Mouse (Mus musculus) embryonic facial prominence, embryonic 12.5 days (tissue): ENCODE results near the gene Slc34a2. TPM values are rescaled to one million over a fixed set of nuclear protein-coding genes. Genes with fewer than 3 reads are reported as not detected.

ENCODE experiments used
- ATAC-seq: fragments of 200-750 bp; cut with Nextera tagmentation; 2 replicates; pipeline ENCODE4 v1.8.0; 2017; ENCODE audit not compliant: insufficient number of reproducible peaks, insufficient read depth, low FRiP score, low TSS enrichment
- H3K27ac ChIP-seq: fragments of 300-500 bp; sonication (generic); 2 replicates; pipeline ENCODE4 v1.5.1; 2016; ENCODE audit warnings: mild to moderate bottlenecking
- H3K27me3 ChIP-seq: fragments of 300-500 bp; sonication (generic); 2 replicates; pipeline ENCODE4 v1.6.1; 2016; ENCODE audit warnings: mild to moderate bottlenecking, moderate library complexity
- H3K36me3 ChIP-seq: fragments of 300-500 bp; sonication (generic); 2 replicates; pipeline ENCODE4 v1.6.1; 2016; ENCODE audit warnings: mild to moderate bottlenecking
- H3K4me1 ChIP-seq: fragments of 300-500 bp; sonication (generic); 2 replicates; pipeline ENCODE4 v1.6.1; 2016
- H3K4me2 ChIP-seq: fragments of 300-500 bp; sonication (generic); replicated peaks from 2 replicates; pipeline ENCODE4 v1.6.1; 2016; ENCODE audit warnings: mild to moderate bottlenecking, moderate library complexity
- H3K4me3 ChIP-seq: fragments of 300-500 bp; sonication (generic); 2 replicates; pipeline ENCODE4 v1.5.1; 2016; ENCODE audit warnings: mild to moderate bottlenecking
- H3K9ac ChIP-seq: fragments of 300-500 bp; sonication (generic); 2 replicates; pipeline ENCODE4 v1.6.1; 2016; ENCODE audit warnings: mild to moderate bottlenecking, moderate library complexity
- H3K9me3 ChIP-seq: fragments of 300-500 bp; sonication (generic); 2 replicates; pipeline ENCODE4 v1.6.1; 2016; ENCODE audit warnings: mild to moderate bottlenecking, moderate library complexity
- WGBS: fragments of 180-500 bp; shearing (Covaris S2); methylation state at CpG from one replicate; pipeline ENCODE4 v1.1.7; 2016; 5-methylcytosine and 5-hydroxymethylcytosine counted together
- polyA plus RNA-seq: library from polyadenylated mRNA; unstranded; fragments of >200 nt; fragmentation: Nextera tagmentation; extraction: Ambion mirVana; gene quantifications from 2 replicates; pipeline ENCODE4 v1.2.1, GENCODE M21; 2016

The Slc34a2 gene
- polyA plus RNA-seq, 1 experiment from 2014 or later: 0.05 TPM

GRCm38 (mm10) chr5:53002599-53003203 is 35.2 kb upstream of the Slc34a2 start:
- Histone ChIP-seq H3K9me3 (no peaks in the 10 kb centered on the region), H3K36me3 (no peaks in the 10 kb centered on the region), H3K4me1 (peaks cover 3% of the 10 kb centered on the region; the same call in 1 of the 2 replicates), H3K9ac (no peak overlapping the region), H3K4me2 (no peak overlapping the region), H3K27me3 (no peaks in the 10 kb centered on the region), H3K4me3 (no peak overlapping the region), H3K27ac (no peak overlapping the region)
- 53% methylated on average over 8 of the region's 8 CpGs for WGBS
- peak; percentile 60; the same call in 1 of the 2 replicates for ATAC-seq

- WGBS: 82% methylated on average over 4 of the region's 4 CpGs
- no peaks in the 10 kb centered on the region for H3K9me3 ChIP-seq
- no peak overlapping the region for H3K27ac ChIP-seq
- H3K4me1 ChIP-seq: peaks cover 3% of the 10 kb centered on the region; the same call in 1 of the 2 replicates
- H3K4me2 ChIP-seq: no peak overlapping the region
- 0 out of 2 replicates have a peak, but pooled peaks have one; percentile 56 for ATAC-seq
- H3K27me3 ChIP-seq: no peaks in the 10 kb centered on the region
- no peak overlapping the region for H3K4me3 ChIP-seq
- H3K9ac ChIP-seq: no peak overlapping the region
- no peaks in the 10 kb centered on the region for H3K36me3 ChIP-seq
Observed at GRCm38 (mm10) chr5:53003495-53003894, 34.4 kb upstream of the Slc34a2 start.

DNA sequence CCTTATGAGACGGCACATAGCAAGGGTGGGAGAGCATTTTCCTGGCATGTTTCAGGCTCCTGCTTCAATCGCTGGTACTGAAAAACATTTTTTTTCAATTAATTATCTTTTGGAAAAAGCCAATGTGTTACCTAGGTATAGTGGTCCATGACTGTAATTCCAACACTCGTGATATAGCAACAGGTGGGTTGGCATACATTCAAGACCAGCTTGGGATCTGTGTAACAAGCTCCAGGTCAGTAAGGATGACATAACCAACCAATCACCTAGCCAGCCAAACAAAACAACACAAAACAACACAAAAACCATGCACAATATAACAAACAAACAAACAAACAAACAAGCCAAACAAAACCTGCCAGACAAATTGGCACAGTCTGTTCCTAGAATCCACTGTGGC is 33.9 kb upstream of the Slc34a2 start:
- 86% methylated on average over 3 of the region's 3 CpGs for WGBS
- H3K4me2 ChIP-seq: no peak overlapping the region
- H3K9ac ChIP-seq: no peak overlapping the region
- H3K4me1 ChIP-seq: peaks cover 3% of the 10 kb centered on the region; the same call in 1 of the 2 replicates
- no peaks in the 10 kb centered on the region for H3K36me3 ChIP-seq
- H3K9me3 ChIP-seq: no peaks in the 10 kb centered on the region
- H3K27ac ChIP-seq: no peak overlapping the region
- no peak for ATAC-seq
- no peaks in the 10 kb centered on the region for H3K27me3 ChIP-seq
- H3K4me3 ChIP-seq: no peak overlapping the region

- no peak for ATAC-seq
- Histone ChIP-seq H3K4me1 (0 out of 2 replicates have a peak, but pooled peaks cover 6% of the 10 kb centered on the region), H3K4me2 (no peak overlapping the region), H3K9ac (no peak overlapping the region), H3K36me3 (no peaks in the 10 kb centered on the region), H3K9me3 (no peaks in the 10 kb centered on the region), H3K27me3 (no peaks in the 10 kb centered on the region), H3K4me3 (no peak overlapping the region), H3K27ac (no peak overlapping the region)
- 80% methylated on average over 8 of the region's 8 CpGs for WGBS
Observed at GRCm38 (mm10) chr5:53009027-53009769, 28.7 kb upstream of the Slc34a2 start.

DNA sequence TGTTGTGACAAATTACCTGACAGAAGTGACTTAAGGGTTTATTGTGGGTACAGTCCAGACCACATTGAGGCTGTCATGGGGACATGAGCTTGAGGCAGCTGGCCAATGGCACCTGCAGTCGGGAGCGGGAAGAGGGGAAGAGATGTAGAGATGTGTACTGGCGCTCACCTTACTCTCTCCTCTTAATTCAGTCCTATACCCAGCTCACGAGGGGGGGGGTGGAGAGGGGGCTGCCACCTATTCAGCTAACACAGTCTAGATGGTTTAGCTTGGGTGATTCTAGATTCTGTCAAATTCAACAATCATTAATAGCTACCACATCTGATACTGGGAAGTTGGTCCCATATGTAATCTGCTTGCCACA is 28.1 kb upstream of the Slc34a2 start:
- Histone ChIP-seq H3K4me2 (no peak overlapping the region), H3K9me3 (no peaks in the 10 kb centered on the region), H3K27me3 (no peaks in the 10 kb centered on the region), H3K4me3 (no peak overlapping the region), H3K4me1 (0 out of 2 replicates have a peak, but pooled peaks cover 6% of the 10 kb centered on the region), H3K36me3 (no peaks in the 10 kb centered on the region), H3K9ac (no peak overlapping the region), H3K27ac (no peak overlapping the region)
- 76% methylated on average over 4 of the region's 4 CpGs for WGBS
- ATAC-seq: no peak

DNA sequence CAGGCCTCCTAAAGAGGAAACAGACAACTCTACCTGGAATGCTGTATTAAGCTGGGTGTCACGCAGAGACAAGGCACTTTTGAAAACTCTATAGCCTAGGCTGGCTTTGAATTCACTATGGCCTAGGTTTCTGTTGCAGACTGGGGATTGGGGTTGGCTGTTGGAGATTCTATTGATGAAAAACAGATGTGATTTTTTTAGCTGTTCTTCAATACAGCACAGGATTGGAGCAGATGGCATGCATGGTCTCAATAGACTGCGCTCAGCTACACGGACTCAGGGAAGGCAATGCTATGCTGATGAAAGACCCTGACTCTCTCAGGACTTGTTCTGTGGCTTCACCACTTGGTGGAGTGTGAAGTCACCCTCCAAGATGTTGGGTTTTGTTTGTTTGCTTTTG is 26.6 kb upstream of the Slc34a2 start:
- WGBS: 31% methylated on average over 3 of the region's 3 CpGs
- no peak overlapping the region for H3K4me3 ChIP-seq
- no peak overlapping the region for H3K4me2 ChIP-seq
- no peaks in the 10 kb centered on the region for H3K36me3 ChIP-seq
- H3K27me3 ChIP-seq: no peaks in the 10 kb centered on the region
- no peak overlapping the region; the same call in 1 of the 2 replicates for H3K27ac ChIP-seq
- H3K9ac ChIP-seq: no peak overlapping the region
- no peaks in the 10 kb centered on the region for H3K9me3 ChIP-seq
- H3K4me1 ChIP-seq: 0 out of 2 replicates have a peak, but pooled peaks cover 6% of the 10 kb centered on the region
- ATAC-seq: peak; percentile 68

DNA sequence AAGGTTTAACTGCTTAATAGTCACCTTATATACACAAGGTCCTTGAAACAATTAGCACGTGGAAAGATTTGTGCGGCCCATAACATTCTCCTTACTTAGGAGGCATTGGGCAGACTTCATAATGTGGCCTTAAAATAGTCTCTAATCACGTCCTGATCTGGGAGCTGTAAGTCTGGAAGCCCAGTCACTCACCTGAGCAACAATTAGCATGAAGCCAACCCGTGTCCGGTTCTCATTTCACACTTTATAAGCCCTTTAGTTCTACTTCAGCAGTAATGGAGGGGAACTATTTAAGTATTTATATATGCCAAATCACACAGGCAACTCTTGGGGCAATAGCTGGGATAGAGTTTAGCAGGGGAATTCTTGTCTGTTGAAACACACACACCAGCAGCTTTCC is 21.3 kb upstream of the Slc34a2 start:
- no peaks in the 10 kb centered on the region for H3K9me3 ChIP-seq
- ATAC-seq: no peak
- WGBS: 67% methylated on average over 5 of the region's 5 CpGs
- H3K27ac ChIP-seq: no peak overlapping the region
- H3K9ac ChIP-seq: no peak overlapping the region
- H3K4me1 ChIP-seq: no peaks in the 10 kb centered on the region
- H3K4me3 ChIP-seq: no peak overlapping the region
- H3K36me3 ChIP-seq: no peaks in the 10 kb centered on the region
- no peak overlapping the region for H3K4me2 ChIP-seq
- H3K27me3 ChIP-seq: no peaks in the 10 kb centered on the region

- 81% methylated on average over 4 of the region's 4 CpGs for WGBS
- Histone ChIP-seq H3K27ac (no peak overlapping the region), H3K4me1 (no peaks in the 10 kb centered on the region), H3K36me3 (no peaks in the 10 kb centered on the region), H3K9ac (no peak overlapping the region), H3K27me3 (no peaks in the 10 kb centered on the region), H3K9me3 (no peaks in the 10 kb centered on the region), H3K4me2 (no peak overlapping the region), H3K4me3 (no peak overlapping the region)
- no peak for ATAC-seq
Observed at GRCm38 (mm10) chr5:53018316-53018715, 19.6 kb upstream of the Slc34a2 start.

DNA sequence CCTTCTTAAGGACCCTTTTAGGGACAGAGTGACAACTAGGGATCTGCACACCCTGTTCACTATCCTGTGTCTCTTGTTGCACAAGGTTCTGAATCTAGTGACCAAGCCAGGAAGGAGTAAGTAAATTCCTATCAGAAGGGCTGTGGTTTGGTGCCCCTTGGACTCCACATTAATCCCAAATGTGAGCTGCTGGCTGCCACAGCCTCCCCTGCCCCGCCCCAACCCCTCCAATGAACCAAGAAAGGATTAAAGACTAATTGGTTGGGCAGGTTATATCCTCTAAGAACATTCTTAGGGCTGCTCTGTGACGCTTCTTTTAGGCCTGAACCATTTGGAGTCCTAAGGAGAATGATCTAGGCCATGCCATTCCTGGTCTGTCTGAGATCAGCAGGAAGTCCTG is 14.4 kb upstream of the Slc34a2 start:
- Histone ChIP-seq H3K4me3 (no peak overlapping the region), H3K36me3 (no peaks in the 10 kb centered on the region)
- ATAC-seq: no peak

DNA sequence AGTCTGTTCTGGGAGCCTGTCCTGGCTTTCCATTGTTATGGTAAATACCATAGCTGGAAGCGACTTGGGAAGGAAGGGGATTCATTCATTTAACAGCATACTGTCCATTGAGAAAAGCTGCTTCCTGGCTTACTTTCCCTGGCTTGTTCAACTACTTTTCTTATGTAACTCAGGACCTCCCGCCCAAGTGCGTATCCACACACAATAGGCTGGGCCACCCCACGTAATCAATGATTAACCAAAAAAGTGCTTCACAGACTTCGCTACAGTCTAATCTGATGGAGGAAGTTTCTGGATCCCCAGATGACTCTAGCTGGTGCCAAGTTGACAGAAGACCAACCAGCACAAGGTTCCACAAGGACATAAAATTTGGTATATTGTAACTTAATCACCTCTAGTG is 14.0 kb upstream of the Slc34a2 start:
- WGBS: 62% methylated on average over 5 of the region's 5 CpGs
- Histone ChIP-seq H3K4me2 (no peak overlapping the region), H3K4me1 (no peaks in the 10 kb centered on the region), H3K27me3 (no peaks in the 10 kb centered on the region), H3K9ac (no peak overlapping the region), H3K27ac (no peak overlapping the region), H3K9me3 (no peaks in the 10 kb centered on the region), H3K4me3 (no peak overlapping the region), H3K36me3 (no peaks in the 10 kb centered on the region)
- ATAC-seq: no peak

More for the DNA sequence above, 14.4 kb upstream of the Slc34a2 start:
- no peak overlapping the region for H3K4me2 ChIP-seq
- no peak overlapping the region for H3K9ac ChIP-seq
- no peaks in the 10 kb centered on the region for H3K4me1 ChIP-seq
- no peaks in the 10 kb centered on the region for H3K9me3 ChIP-seq
- H3K27ac ChIP-seq: no peak overlapping the region
- no peaks in the 10 kb centered on the region for H3K27me3 ChIP-seq
- WGBS: 53% methylated on average over 2 of the region's 2 CpGs

GRCm38 (mm10) chr5:53025276-53025973 is 12.5 kb upstream of the Slc34a2 start:
- H3K9ac ChIP-seq: no peak overlapping the region
- H3K9me3 ChIP-seq: no peaks in the 10 kb centered on the region
- H3K36me3 ChIP-seq: no peaks in the 10 kb centered on the region
- 92% methylated on average over 8 of the region's 8 CpGs for WGBS
- no peak overlapping the region for H3K4me3 ChIP-seq
- ATAC-seq: no peak
- H3K4me1 ChIP-seq: no peaks in the 10 kb centered on the region
- no peak overlapping the region for H3K27ac ChIP-seq
- H3K4me2 ChIP-seq: no peak overlapping the region
- H3K27me3 ChIP-seq: no peaks in the 10 kb centered on the region

- no peak overlapping the region for H3K4me3 ChIP-seq
- H3K27me3 ChIP-seq: no peaks in the 10 kb centered on the region
- ATAC-seq: no peak
- no peak overlapping the region for H3K4me2 ChIP-seq
- no peak overlapping the region for H3K27ac ChIP-seq
- no peaks in the 10 kb centered on the region for H3K36me3 ChIP-seq
- H3K9me3 ChIP-seq: no peaks in the 10 kb centered on the region
- H3K9ac ChIP-seq: no peak overlapping the region
- WGBS: 68% methylated on average over 1 of the region's 1 CpGs
- no peaks in the 10 kb centered on the region for H3K4me1 ChIP-seq
Observed at GRCm38 (mm10) chr5:53031346-53031745, 6.5 kb upstream of the Slc34a2 start.
